Mouse (Mus musculus) hindbrain, embryonic 13.5 days (tissue): ENCODE data around the gene Gm28635. TPM values are rescaled to one million over a fixed set of nuclear protein-coding genes. Genes with fewer than 3 reads are reported as not detected.
A peak's percentile ranks its signal among the peaks of the same experiment; 100 is the strongest.

Experiments
- ATAC-seq: fragments of 200-750 bp; cut with Nextera tagmentation; 2 replicates; pipeline ENCODE4 v1.8.0; 2017; ENCODE audit warnings: moderate TSS enrichment; ENCODE audit not compliant: low FRiP score
- H3K27ac ChIP-seq: fragments of 300-500 bp; sonication (generic); 2 replicates; pipeline ENCODE4 v1.5.1; 2015; ENCODE audit warnings: inconsistent platforms, mild to moderate bottlenecking, moderate library complexity
- H3K27me3 ChIP-seq: fragments of 300-500 bp; sonication (generic); 2 replicates; pipeline ENCODE4 v1.6.1; 2015; ENCODE audit warnings: mild to moderate bottlenecking, inconsistent platforms
- H3K36me3 ChIP-seq: fragments of 300-500 bp; sonication (generic); 2 replicates; pipeline ENCODE4 v1.6.1; 2015; ENCODE audit warnings: mild to moderate bottlenecking, inconsistent platforms
- H3K4me1 ChIP-seq: fragments of 300-500 bp; sonication (generic); replicated peaks from 2 replicates; pipeline ENCODE4 v1.6.1; 2015; ENCODE audit warnings: inconsistent platforms
- H3K4me2 ChIP-seq: fragments of 300-500 bp; sonication (generic); 2 replicates; pipeline ENCODE4 v1.6.1; 2015; ENCODE audit warnings: inconsistent platforms, mild to moderate bottlenecking, moderate library complexity
- H3K4me3 ChIP-seq: fragments of 300-500 bp; sonication (generic); 2 replicates; pipeline ENCODE4 v1.5.1; 2015; ENCODE audit warnings: mild to moderate bottlenecking, inconsistent platforms
- H3K9ac ChIP-seq: fragments of 300-500 bp; sonication (generic); 2 replicates; pipeline ENCODE4 v1.6.1; 2015; ENCODE audit warnings: mild to moderate bottlenecking, inconsistent platforms
- H3K9me3 ChIP-seq: fragments of 300-500 bp; sonication (generic); 2 replicates; pipeline ENCODE4 v1.6.1; 2016; ENCODE audit warnings: inconsistent platforms
- WGBS: fragments of 180-500 bp; shearing (Covaris S2); methylation state at CpG from one replicate; pipeline ENCODE4 v1.1.7; 2015; 5-methylcytosine and 5-hydroxymethylcytosine counted together
- polyA plus RNA-seq: library from polyadenylated mRNA; unstranded; fragments of >200 nt; fragmentation: Nextera tagmentation; extraction: Ambion mirVana; gene quantifications from 2 replicates; pipeline ENCODE4 v1.2.1, GENCODE M21; 2015

Gene Gm28635
- polyA plus RNA-seq, 1 experiment from 2014 or later = not detected

- no peak for ATAC-seq
- no peak overlapping the region for H3K4me2 ChIP-seq
- no peak overlapping the region for H3K4me3 ChIP-seq
- H3K36me3 ChIP-seq = peaks cover 10% of the 10 kb centered on the region; the same call in 1 of the 2 replicates
- WGBS = 58% methylated on average over 3 of the region's 3 CpGs
- 0 out of 2 replicates have a peak, but pooled peaks cover 12% of the 10 kb centered on the region for H3K4me1 ChIP-seq
- no peak overlapping the region for H3K9ac ChIP-seq
- H3K9me3 ChIP-seq = no peaks in the 10 kb centered on the region
- no peaks in the 10 kb centered on the region for H3K27me3 ChIP-seq
- H3K27ac ChIP-seq = no peak overlapping the region
Measured at GRCm38 (mm10) chr2:84627036-84627435, 50.8 kb downstream of the Gm28635 start.

- no peaks in the 10 kb centered on the region for H3K27me3 ChIP-seq
- H3K9me3 ChIP-seq = no peaks in the 10 kb centered on the region
- no peak overlapping the region for H3K9ac ChIP-seq
- no peak overlapping the region for H3K4me2 ChIP-seq
- peaks cover 12% of the 10 kb centered on the region; the same call in 1 of the 2 replicates for H3K36me3 ChIP-seq
- H3K27ac ChIP-seq = no peak overlapping the region
- ATAC-seq = no peak
- H3K4me3 ChIP-seq = no peak overlapping the region
- whole genome bisulfite sequencing = 65% methylated on average over 7 of the region's 7 CpGs
- H3K4me1 ChIP-seq = 0 out of 2 replicates have a peak, but pooled peaks cover 12% of the 10 kb centered on the region
Measured at GRCm38 (mm10) chr2:84626366-84626975, 51.4 kb downstream of the Gm28635 start.

GRCm38 (mm10) chr2:84624201-84624600, 53.6 kb downstream of the Gm28635 start:
- Histone ChIP-seq H3K36me3 (peaks cover 30% of the 10 kb centered on the region), H3K9ac (no peak overlapping the region), H3K9me3 (no peaks in the 10 kb centered on the region), H3K27ac (no peak overlapping the region), H3K4me2 (no peak overlapping the region), H3K27me3 (no peaks in the 10 kb centered on the region), H3K4me1 (0 out of 2 replicates have a peak, but pooled peaks cover 12% of the 10 kb centered on the region), H3K4me3 (no peak overlapping the region)
- 96% methylated on average over 17 of the region's 17 CpGs for WGBS
- no peak for ATAC-seq

- Histone ChIP-seq H3K9me3 (no peaks in the 10 kb centered on the region), H3K4me3 (no peak overlapping the region), H3K4me2 (no peak overlapping the region), H3K9ac (no peak overlapping the region), H3K36me3 (peaks cover 37% of the 10 kb centered on the region), H3K27ac (no peak overlapping the region), H3K4me1 (0 out of 2 replicates have a peak, but pooled peaks cover 12% of the 10 kb centered on the region), H3K27me3 (no peaks in the 10 kb centered on the region)
- no peak for ATAC-seq
- 94% methylated on average over 3 of the region's 3 CpGs for WGBS
Measured at GRCm38 (mm10) chr2:84623428-84624119, 54.3 kb downstream of the Gm28635 start.

- Histone ChIP-seq H3K9me3 (no peaks in the 10 kb centered on the region), H3K4me1 (0 out of 2 replicates have a peak, but pooled peaks cover 12% of the 10 kb centered on the region), H3K36me3 (peaks cover 37% of the 10 kb centered on the region), H3K27me3 (no peaks in the 10 kb centered on the region), H3K4me2 (no peak overlapping the region), H3K4me3 (no peak overlapping the region), H3K9ac (no peak overlapping the region), H3K27ac (no peak overlapping the region)
- no peak for ATAC-seq
- WGBS = 86% methylated on average over 2 of the region's 2 CpGs
Measured at GRCm38 (mm10) chr2:84622668-84623067, 55.2 kb downstream of the Gm28635 start.

GRCm38 (mm10) chr2:84619646-84620340, 58.0 kb downstream of the Gm28635 start:
- no peak overlapping the region for H3K9ac ChIP-seq
- 97% methylated on average over 21 of the region's 21 CpGs for WGBS
- H3K36me3 ChIP-seq = peaks cover 57% of the 10 kb centered on the region
- no peak overlapping the region for H3K4me2 ChIP-seq
- no peak for ATAC-seq
- no peaks in the 10 kb centered on the region for H3K4me1 ChIP-seq
- no peaks in the 10 kb centered on the region for H3K9me3 ChIP-seq
- H3K27ac ChIP-seq = no peak overlapping the region
- no peaks in the 10 kb centered on the region for H3K27me3 ChIP-seq
- no peak overlapping the region for H3K4me3 ChIP-seq

- no peak for ATAC-seq
- no peak overlapping the region for H3K27ac ChIP-seq
Measured at GRCm38 (mm10) chr2:84618914-84619313, 58.9 kb downstream of the Gm28635 start.

GRCm38 (mm10) chr2:84617637-84618515, 60.0 kb downstream of the Gm28635 start:
- H3K27ac ChIP-seq = no peak overlapping the region
- H3K4me3 ChIP-seq = no peak overlapping the region
- peaks cover 69% of the 10 kb centered on the region for H3K36me3 ChIP-seq
- no peaks in the 10 kb centered on the region for H3K27me3 ChIP-seq
- H3K4me1 ChIP-seq = no peaks in the 10 kb centered on the region
- ATAC-seq = peak; percentile 86
- H3K9ac ChIP-seq = no peak overlapping the region
- no peak overlapping the region for H3K4me2 ChIP-seq
- no peaks in the 10 kb centered on the region for H3K9me3 ChIP-seq
- WGBS = 78% methylated on average over 3 of the region's 3 CpGs

More at GRCm38 (mm10) chr2:84618914-84619313, 58.9 kb downstream of the Gm28635 start:
- no peaks in the 10 kb centered on the region for H3K9me3 ChIP-seq
- WGBS = 87% methylated on average over 2 of the region's 2 CpGs
- H3K9ac ChIP-seq = no peak overlapping the region
- no peaks in the 10 kb centered on the region for H3K27me3 ChIP-seq
- no peak overlapping the region for H3K4me3 ChIP-seq
- peaks cover 59% of the 10 kb centered on the region for H3K36me3 ChIP-seq
- H3K4me2 ChIP-seq = no peak overlapping the region
- H3K4me1 ChIP-seq = no peaks in the 10 kb centered on the region

GRCm38 (mm10) chr2:84612764-84613163, 65.1 kb downstream of the Gm28635 start:
- Histone ChIP-seq H3K27me3 (no peaks in the 10 kb centered on the region), H3K4me1 (no peaks in the 10 kb centered on the region), H3K9ac (no peak overlapping the region), H3K36me3 (peaks cover 86% of the 10 kb centered on the region), H3K9me3 (no peaks in the 10 kb centered on the region), H3K27ac (no peak overlapping the region), H3K4me2 (no peak overlapping the region), H3K4me3 (no peak overlapping the region)
- WGBS = 98% methylated on average over 6 of the region's 6 CpGs
- ATAC-seq = no peak

- no peaks in the 10 kb centered on the region for H3K9me3 ChIP-seq
- no peak overlapping the region for H3K9ac ChIP-seq
- peaks cover 94% of the 10 kb centered on the region for H3K36me3 ChIP-seq
Measured at GRCm38 (mm10) chr2:84607842-84608241, 70.0 kb downstream of the Gm28635 start.

GRCm38 (mm10) chr2:84600977-84601376, 76.9 kb downstream of the Gm28635 start:
- Histone ChIP-seq H3K4me1 (no peaks in the 10 kb centered on the region), H3K9me3 (no peaks in the 10 kb centered on the region), H3K27ac (no peak overlapping the region), H3K4me3 (no peak overlapping the region), H3K4me2 (no peak overlapping the region), H3K9ac (no peak overlapping the region), H3K27me3 (no peaks in the 10 kb centered on the region), H3K36me3 (peaks cover 68% of the 10 kb centered on the region)
- ATAC-seq = no peak
- WGBS = 85% methylated on average over 2 of the region's 2 CpGs

More at GRCm38 (mm10) chr2:84607842-84608241, 70.0 kb downstream of the Gm28635 start:
- WGBS = 91% methylated on average over 1 of the region's 1 CpGs
- no peak for ATAC-seq
- no peak overlapping the region for H3K4me3 ChIP-seq
- no peak overlapping the region for H3K27ac ChIP-seq
- H3K4me1 ChIP-seq = no peaks in the 10 kb centered on the region
- H3K4me2 ChIP-seq = no peak overlapping the region
- H3K27me3 ChIP-seq = no peaks in the 10 kb centered on the region
